Mouse (Mus musculus) heart, adult 8-10 months (tissue): ENCODE measurements at regions not wholly inside any gene's neighbourhood (a gene's known extent, or its start where the extent isn't known, plus 50 kb on each side); places are given as distances from the start of the nearest gene placed in this dataset.

Source experiments
- DNase-seq: peaks from one replicate; pipeline ENCODE4 v3.0.0; 2022; ENCODE audit warnings: low spot score

DNA sequence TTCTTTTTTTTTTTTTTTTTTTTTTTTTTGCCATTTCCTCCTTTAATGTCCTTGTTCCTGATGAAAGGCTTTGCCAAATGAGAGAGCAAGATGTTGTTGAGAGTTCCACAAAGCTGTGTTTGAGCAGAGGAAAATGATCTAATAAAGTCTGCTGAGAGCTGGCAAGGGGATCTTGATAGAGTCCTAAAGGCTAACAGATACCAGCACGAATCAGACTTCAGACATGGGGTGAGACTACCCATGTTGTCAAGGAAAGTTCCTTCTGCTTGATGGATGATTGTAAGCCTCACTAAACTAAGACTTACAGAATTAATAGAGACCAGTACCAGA is 665.2 kb upstream of the Fam92a start:
- DNase-seq, result no peak

DNA sequence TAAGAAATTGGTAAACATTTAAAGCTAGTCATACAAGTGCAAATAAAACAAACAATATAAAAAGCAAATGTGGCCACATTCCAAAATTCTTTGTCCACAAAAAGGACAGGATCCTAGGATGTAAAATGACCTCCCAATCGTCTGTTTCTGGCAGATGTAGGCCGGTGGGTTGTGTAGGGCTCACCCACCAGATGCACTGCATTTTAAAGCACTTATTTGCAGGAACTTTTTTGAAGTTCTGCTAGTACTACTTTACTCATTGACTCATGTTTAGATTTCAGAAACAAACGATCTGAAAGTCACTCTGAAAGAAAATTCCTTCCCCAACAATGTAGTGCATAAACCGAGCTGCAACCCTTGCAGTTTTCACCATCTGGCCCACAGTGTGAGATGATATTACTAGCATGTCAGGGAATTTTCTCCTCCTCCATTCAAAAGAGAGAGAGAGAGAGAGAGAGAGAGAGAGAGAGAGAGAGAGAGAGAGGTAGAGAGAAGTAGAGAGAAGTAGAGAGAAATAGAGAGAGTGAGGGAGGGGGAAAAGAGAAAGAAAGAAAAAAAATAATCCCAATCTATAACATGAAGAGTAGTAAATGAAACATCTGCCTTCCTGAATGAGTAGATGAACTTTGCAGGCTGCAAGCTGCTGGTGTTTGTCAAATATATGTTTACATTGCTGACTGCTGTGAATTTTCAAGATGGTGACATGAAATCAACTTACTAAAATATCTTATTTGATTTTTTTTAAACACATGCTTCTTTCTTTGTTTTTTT is 664.7 kb upstream of the Fam92a start:
- DNase-seq, result no peak

DNA sequence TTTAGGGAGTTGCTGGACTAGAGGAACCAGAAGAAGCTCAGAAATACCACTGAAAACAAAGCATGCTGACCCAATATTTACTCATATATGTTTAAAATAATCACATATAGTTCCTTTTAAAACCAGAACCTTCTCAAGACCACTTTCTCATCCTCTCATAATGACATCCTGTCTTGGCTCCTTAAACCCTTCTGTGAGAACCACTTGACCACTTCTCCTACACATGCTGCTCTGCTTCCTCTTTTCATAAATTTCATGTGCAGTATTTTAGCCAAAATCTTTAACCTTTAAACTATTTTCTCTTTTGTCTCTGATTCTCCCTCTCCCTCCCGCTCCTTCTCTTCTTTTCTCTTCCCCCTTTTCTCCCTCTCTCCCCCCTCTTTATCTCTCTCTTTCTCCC is 654.6 kb upstream of the Fam92a start:
- DNase-seq, result no peak

DNA sequence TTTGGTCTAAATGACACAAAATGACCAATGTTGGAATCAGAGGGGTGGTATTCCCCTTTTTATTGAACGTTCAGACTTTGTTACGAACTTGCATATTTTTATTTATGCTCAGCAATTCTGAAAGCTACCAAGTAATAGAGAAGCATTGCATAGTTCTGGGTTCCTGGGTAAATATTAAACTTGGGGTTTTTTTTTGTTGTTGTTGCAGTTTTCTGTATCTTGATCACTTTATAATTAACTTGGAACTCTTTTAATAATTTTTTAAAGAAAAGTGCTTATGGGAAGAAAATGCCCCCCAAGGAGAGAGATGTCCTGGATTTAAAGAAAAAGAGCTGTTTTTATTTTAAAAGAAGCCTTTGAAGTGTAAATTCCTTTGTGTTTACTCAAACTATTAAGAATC is 642.4 kb upstream of the Fam92a start:
- DNase-seq, result no peak

GRCm38 (mm10) chr4:12801186-12801585 is 629.4 kb upstream of the Fam92a start:
- no peak for DNase-seq

DNA sequence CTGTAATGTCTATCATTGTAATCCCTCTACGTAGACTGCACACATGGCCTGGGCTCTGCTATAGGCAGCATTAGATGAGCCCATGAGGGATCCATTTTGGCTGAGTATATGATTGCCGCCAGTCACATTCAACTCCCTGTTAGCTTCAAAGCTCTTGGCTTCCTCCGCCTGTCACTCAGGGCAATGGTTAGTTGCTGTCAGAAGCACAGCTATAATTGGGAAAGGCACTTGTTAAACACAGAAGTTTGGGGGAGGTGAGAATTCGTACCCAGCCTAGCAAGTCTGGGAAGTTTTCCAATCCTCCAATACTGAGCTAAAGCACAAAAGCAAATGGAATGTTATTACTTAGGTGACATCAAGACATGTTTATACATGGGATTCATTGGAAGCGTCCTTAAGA is 627.7 kb upstream of the Fam92a start:
- no peak for DNase-seq

- DNase-seq, result no peak
These were observed 621.1 kb upstream of the Fam92a start for GRCm38 (mm10) chr4:12792764-12793422.

- DNase-seq, result no peak
These were observed 620.2 kb upstream of the Fam92a start for GRCm38 (mm10) chr4:12791786-12792674.

DNA sequence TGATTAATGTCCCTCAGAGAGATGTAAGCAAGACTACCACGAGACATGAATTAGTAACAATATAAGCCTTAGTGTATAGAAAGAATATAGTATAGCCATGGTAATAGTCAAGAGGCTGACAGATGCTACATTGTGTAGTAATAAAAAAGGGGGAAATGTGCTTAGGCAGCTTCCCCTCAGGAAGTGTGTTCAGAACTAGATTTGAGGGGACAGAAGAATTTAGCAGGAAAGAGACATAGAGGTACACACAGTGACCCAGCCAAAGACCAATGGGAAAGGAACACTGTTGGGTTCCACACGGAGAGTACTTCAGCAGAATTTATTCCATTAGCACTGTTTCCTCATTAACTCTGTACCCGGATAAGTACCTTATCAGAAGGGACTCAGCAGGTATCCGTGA is 614.0 kb upstream of the Fam92a start:
- DNase-seq, result no peak

- DNase-seq, result no peak
These were observed 612.7 kb upstream of the Fam92a start for GRCm38 (mm10) chr4:12784479-12784878.

DNA sequence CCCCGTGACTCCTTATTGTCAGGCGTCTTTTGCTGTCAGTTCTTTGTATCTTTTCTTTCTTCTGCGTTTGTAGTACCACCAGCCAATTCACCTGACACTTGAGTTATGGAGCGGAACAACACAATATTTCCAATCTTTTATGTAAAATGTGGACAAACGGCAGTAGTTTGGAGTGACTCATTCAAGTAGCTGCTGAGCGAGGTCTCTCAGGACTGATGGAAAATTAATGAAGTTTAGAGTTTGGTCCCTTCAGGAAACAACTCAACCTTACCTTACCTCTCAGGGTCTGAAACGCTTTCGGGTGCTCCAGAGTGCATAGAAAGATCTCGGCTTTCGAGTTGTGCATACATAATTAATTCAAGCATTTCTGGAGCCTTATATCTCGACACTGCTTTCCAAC is 612.3 kb upstream of the Fam92a start:
- DNase-seq, result no peak

DNA sequence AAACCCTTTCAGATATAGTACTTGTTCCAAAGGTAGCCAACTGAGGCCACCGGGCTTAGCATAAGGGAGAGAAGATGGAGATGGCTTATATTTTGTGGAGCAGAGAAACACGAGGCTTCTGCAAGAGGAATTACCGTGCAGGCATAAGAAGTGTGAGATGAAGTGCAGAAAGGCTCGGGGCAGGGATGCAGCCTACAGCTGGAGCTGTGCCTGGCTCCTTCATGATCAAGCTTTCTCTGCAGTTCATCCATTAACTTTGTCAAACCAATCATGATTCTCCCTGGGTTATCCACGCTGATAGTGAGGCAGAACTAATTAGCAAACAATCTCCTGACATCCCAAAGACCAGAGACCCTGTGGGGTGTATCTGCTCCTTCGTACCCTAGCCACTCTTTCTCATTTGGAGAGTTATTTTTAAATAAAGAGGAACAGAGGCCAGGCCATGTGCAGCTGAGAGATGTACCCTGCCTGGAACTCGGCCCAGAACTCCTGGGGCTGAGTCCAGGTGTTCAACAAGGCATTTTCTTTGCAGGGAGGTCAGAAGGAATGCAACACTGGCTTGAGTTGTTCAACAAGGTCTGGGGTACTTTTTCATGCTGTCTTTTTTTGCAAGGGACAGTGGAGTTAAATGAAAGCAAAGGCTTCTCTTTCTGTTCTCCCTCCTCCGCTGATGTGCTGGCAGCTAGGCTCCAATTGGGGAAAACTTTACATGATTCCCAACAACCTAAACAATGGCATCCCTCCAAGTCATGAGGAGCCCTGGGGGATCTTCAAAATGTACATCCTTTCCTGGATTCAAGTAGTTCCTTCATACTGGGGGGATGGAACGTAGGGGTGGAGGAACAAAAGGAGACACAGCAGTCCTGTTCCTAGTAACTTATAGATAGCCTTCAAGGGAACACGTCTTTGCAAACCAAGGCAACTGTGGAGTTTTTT is 610.4 kb upstream of the Fam92a start:
- DNase-seq, result peak; percentile 12

DNA sequence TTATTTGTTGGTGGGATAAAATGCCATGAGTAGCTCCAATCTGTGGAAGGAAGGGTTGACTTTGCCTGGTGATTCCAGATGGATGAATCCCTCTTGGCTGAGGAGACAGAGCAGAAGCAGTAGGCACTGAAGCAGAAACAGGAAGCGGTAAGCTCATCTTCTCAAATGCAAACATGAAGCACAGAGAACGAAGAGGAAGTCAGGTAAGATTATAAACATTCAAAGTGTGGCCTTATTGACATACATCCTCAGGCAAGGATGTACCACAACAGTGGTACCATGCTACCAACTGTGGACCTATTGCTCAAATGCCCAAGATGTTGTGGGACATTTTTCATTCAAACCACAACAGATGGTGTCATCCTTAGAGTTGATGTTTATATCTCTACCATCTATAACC is 608.4 kb upstream of the Fam92a start:
- no peak for DNase-seq

DNA sequence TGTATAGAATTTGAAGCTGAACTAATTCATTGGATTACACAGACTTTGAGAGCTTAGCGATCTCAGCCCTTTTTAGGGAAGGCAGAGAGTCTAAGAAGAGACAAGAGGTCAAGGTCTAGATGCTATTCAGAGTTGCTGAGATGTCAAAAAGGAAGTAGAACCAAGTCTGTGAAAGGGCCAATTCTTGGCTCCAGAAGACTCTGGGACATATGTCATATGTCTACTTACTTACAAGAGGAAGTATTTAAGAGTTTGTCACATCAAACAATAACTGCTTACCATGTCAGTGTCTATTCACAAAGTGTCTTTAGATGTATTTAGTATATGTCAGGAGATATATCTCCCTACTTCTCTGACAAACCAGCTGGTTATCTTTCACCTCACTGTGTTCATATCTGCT is 607.4 kb upstream of the Fam92a start:
- no peak for DNase-seq

GRCm38 (mm10) chr4:12778163-12778562 is 606.3 kb upstream of the Fam92a start:
- DNase-seq, result no peak

GRCm38 (mm10) chr4:12776217-12776578 is 604.4 kb upstream of the Fam92a start:
- DNase-seq, result no peak

DNA sequence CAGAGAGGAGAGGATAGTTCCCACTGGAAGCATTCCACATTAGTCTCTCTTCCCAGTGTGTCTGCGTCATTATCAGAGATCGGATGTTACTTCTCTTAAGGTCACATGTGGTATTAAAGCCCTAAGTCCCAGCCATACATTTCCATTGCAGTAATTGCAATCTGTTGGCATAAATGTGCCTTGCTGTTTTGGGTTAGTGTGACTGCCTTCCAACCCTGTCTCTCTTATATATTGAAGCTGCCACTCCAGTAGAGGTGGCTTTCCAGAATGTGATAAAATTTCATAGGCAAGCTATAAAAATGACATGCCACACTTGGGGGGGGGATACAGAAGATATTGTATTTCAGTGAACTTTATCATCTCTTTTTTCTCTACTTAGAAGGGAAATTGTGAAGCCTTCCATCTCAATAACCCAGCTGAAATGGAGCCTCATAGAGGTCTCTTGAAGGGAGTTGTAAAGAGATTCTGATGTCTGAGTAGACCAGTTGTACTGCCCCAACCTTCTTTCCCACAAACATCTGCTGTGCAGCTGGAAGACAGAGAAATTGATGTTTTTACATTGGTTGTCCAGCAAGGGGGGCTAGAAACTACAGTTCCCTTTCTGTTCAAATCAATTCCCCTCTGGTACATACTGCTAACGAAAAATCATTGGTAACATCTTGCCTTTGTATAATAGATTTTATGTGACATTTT is 603.9 kb upstream of the Fam92a start:
- no peak for DNase-seq

- no peak for DNase-seq
These were observed 603.3 kb upstream of the Fam92a start for GRCm38 (mm10) chr4:12775090-12775489.

DNA sequence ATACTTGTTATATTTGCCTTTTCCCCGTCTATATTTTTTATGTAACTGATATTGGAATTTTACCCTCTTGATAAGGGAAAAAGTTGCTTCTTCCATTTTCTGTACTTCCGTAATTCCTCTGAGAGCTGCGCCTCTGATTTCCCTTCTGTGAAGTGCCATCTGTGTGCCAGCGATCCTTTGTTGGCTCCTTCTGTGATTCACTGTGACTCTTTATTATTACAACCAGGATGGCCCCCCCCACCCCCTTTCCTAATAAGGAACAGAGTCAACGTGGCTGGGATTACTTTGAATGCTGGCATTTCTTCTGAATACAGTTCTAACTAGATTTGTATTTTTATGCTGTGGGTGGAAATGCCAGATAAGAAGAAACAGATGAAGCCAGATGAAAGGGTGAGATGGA is 602.9 kb upstream of the Fam92a start:
- no peak for DNase-seq

GRCm38 (mm10) chr4:12773201-12773600 is 601.4 kb upstream of the Fam92a start:
- no peak for DNase-seq
